Mouse (Mus musculus) liver, embryonic 16.5 days (tissue): ENCODE measurements around the gene D930007J09Rik. TPM values are rescaled to one million over a fixed set of nuclear protein-coding genes. Genes with fewer than 3 reads are reported as not detected.

Experiments used
- ATAC-seq: fragments of 200-750 bp; cut with Nextera tagmentation; 2 replicates; pipeline ENCODE4 v1.8.0; 2017; ENCODE audit warnings: low read depth, mild to moderate bottlenecking, moderate number of reproducible peaks, moderate library complexity
- H3K27ac ChIP-seq: fragments of 300-500 bp; sonication (generic); 2 replicates; pipeline ENCODE4 v1.5.1; 2014; ENCODE audit warnings: mild to moderate bottlenecking, low read length
- H3K27me3 ChIP-seq: fragments of 300-500 bp; sonication (generic); 2 replicates; pipeline ENCODE4 v1.6.1; 2014; ENCODE audit warnings: low read depth, low read length, mixed read lengths; ENCODE audit not compliant: control insufficient read depth, insufficient read depth
- H3K36me3 ChIP-seq: fragments of 300-500 bp; sonication (generic); 2 replicates; pipeline ENCODE4 v1.6.1; 2014; ENCODE audit warnings: mild to moderate bottlenecking; ENCODE audit not compliant: control insufficient read depth, insufficient read depth
- H3K4me1 ChIP-seq: fragments of 300-500 bp; sonication (generic); 2 replicates; pipeline ENCODE4 v1.6.1; 2014; ENCODE audit warnings: low read depth, low read length, mixed read lengths; ENCODE audit not compliant: control insufficient read depth
- H3K4me2 ChIP-seq: fragments of 300-500 bp; sonication (generic); 2 replicates; pipeline ENCODE4 v1.6.1; 2014; ENCODE audit warnings: low read depth, low read length, mixed read lengths
- H3K4me3 ChIP-seq: fragments of 300-500 bp; sonication (generic); 2 replicates; pipeline ENCODE4 v1.5.1; 2014; ENCODE audit warnings: low read depth, mild to moderate bottlenecking, low read length
- H3K9ac ChIP-seq: fragments of 300-500 bp; sonication (generic); 2 replicates; pipeline ENCODE4 v1.6.1; 2014; ENCODE audit warnings: low read depth, low read length
- H3K9me3 ChIP-seq: fragments of 300-500 bp; sonication (generic); replicated peaks from 2 replicates; pipeline ENCODE4 v1.6.1; 2016; ENCODE audit warnings: low read length; ENCODE audit not compliant: control insufficient read depth
- WGBS: fragments of 180-500 bp; shearing (Covaris S2); extraction: QIAGEN DNeasy Blood & Tissue Kit; methylation state at CpG from one replicate; pipeline ENCODE4 v1.1.7; 2014; ENCODE audit not compliant: insufficient replicate concordance; 5-methylcytosine and 5-hydroxymethylcytosine counted together
- polyA plus RNA-seq: library from polyadenylated mRNA; unstranded; fragments of >200 nt; fragmentation: Nextera tagmentation; extraction: Ambion mirVana; gene quantifications from 2 replicates; pipeline ENCODE4 v1.2.1, GENCODE M21; 2015

The D930007J09Rik gene
- polyA plus RNA-seq, 1 experiment from 2014 or later, result not detected

DNA sequence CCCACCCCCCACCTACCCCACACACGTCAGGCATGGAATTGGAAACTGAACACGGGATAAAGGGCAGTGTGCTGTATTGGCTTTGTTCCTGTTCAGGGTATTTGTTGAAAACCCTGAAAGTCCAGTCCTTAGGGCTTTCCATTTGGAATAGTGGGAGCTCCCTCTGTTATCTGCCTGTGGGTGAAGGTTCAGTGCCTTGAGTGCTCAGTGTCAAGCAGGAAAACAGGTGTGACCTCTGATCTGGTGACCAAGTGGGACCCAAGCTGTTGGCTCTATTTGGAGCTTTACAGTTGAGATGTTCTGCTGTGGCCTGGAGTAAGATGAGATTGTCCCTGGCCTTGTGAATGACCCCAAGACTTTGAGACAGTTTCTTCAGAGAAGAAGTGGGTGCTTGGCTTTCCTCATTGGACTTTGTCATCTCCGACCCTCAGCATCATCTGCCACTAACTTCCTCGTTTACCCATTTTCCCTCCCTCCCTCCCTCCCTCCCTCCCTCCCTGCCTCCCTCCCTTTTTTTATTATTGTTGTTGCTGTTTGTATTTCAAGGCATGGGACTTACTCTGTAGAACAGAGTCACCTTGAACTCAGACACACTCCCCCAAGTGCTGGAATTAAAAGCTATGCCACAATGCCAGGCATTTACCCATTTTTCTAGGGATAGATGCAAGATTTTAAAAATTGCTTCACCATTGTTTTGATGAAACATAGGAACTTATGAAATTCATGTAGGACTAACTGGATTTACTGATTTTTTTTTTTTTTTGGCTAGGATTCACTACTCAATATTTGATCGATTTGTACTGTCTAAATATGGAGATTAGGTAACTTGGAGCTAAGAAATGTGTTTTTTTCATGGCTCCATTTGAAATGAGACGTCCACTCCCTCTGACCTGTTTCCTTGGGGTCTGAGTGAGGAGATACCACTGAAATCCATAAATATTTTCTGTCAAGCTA lies 22.0 kb upstream of the D930007J09Rik start:
- H3K36me3 ChIP-seq, result no peaks in the 10 kb centered on the region
- no peaks in the 10 kb centered on the region; the same call in 1 of the 2 replicates for H3K4me1 ChIP-seq
- no peak overlapping the region for H3K9ac ChIP-seq
- H3K4me2 ChIP-seq, result no peak overlapping the region
- WGBS, result 54% methylated on average over 6 of the region's 6 CpGs
- no peak overlapping the region for H3K27ac ChIP-seq
- ATAC-seq, result peak; percentile 51
- no peaks in the 10 kb centered on the region for H3K9me3 ChIP-seq
- no peak overlapping the region for H3K4me3 ChIP-seq
- H3K27me3 ChIP-seq, result no peaks in the 10 kb centered on the region

DNA sequence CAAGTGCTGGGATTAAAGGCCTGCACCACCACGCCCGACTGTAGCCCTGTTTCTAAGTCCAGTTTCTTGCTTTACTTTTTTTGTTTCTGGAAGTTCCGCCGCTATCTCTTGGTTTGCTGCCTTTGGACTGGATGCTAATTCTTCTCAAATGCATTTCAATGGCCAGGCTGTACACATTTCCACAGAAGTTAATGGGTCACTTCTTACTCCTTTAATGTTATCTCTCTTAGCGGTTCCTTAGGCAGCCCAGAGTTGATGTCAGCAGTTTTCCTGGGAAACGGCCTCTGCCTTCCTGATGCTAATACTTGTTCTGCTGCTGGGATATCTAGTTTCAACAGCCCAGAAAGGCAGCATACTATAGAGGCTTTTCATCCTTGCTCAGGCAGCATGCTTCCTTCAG lies 20.5 kb upstream of the D930007J09Rik start:
- H3K36me3 ChIP-seq, result peaks cover 3% of the 10 kb centered on the region
- no peaks in the 10 kb centered on the region for H3K9me3 ChIP-seq
- H3K27ac ChIP-seq, result no peak overlapping the region
- no peak overlapping the region for H3K9ac ChIP-seq
- no peaks in the 10 kb centered on the region for H3K4me1 ChIP-seq
- no peak overlapping the region for H3K4me3 ChIP-seq
- H3K27me3 ChIP-seq, result no peaks in the 10 kb centered on the region
- WGBS, result 73% methylated on average over 6 of the region's 6 CpGs
- no peak overlapping the region for H3K4me2 ChIP-seq
- no peak for ATAC-seq

DNA sequence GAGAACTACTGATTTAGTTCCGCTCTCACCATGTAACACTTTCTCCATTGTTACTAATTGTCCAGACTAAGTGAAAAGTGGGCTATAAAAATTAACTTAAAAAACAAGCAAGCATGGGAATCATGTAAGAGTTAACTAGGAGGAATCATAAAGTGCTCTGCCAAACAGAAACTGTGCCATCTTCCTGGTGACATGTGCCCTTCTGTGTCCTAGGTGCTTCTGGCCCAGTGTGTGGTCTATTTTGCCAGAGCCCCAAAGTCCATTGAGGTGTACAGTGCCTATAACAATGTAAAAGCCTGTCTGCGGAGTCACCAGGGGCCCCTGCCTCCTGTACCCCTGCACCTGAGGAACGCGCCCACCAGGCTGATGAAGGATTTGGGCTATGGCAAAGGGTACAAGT lies 19.0 kb upstream of the D930007J09Rik start:
- Histone ChIP-seq H3K27ac (no peak overlapping the region), H3K27me3 (no peaks in the 10 kb centered on the region), H3K36me3 (peaks cover 6% of the 10 kb centered on the region), H3K9ac (no peak overlapping the region), H3K4me1 (no peaks in the 10 kb centered on the region), H3K4me3 (no peak overlapping the region), H3K9me3 (no peaks in the 10 kb centered on the region), H3K4me2 (no peak overlapping the region)
- WGBS, result 83% methylated on average over 4 of the region's 4 CpGs
- ATAC-seq, result no peak

DNA sequence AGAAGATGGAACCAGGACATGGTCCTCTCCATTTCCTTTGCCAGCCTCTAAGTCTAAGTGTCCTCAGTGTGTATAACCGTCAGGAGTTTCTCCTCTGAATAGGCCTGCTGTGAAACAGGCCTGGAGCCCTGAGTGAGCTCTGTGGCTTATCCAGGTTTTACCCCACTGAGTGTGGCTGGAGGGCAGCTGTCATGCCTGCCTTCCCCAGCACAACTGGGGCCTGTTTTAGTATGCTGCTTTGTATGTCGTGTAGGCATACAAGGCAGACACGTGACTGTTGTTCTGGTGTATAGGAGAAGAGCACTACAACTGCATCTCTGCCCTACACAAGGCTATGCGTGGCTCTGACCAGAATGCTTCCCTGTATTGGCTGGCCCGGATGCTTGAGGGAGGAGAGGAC lies 17.3 kb upstream of the D930007J09Rik start:
- H3K4me1 ChIP-seq, result no peaks in the 10 kb centered on the region
- no peak overlapping the region for H3K4me3 ChIP-seq
- no peak overlapping the region for H3K4me2 ChIP-seq
- no peak overlapping the region for H3K9ac ChIP-seq
- ATAC-seq, result no peak
- H3K27me3 ChIP-seq, result no peaks in the 10 kb centered on the region
- H3K27ac ChIP-seq, result no peak overlapping the region
- WGBS, result 80% methylated on average over 5 of the region's 5 CpGs
- H3K9me3 ChIP-seq, result no peaks in the 10 kb centered on the region
- peaks cover 6% of the 10 kb centered on the region for H3K36me3 ChIP-seq

DNA sequence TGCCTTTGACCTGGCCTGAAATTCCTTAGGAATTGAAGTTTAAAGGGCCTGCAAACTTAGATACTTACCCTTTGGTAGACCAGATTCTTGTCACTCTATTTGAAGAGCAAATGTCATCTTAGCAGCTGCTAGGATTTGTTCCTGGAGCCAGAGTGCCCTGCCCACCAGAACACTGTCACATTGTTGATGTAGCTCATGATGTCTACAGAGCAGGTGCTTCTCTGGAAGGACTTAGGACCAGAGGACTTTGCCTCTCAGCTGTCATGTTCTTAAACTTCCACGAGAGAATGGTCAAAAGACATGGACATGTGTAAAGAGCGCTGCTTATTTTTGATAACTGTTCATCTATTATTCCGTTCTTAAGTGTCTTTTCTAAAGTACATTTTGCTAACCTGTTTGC lies 16.6 kb upstream of the D930007J09Rik start:
- H3K9me3 ChIP-seq, result no peaks in the 10 kb centered on the region
- WGBS, result 80% methylated on average over 3 of the region's 3 CpGs
- H3K27me3 ChIP-seq, result no peaks in the 10 kb centered on the region
- no peak overlapping the region for H3K4me2 ChIP-seq
- no peak overlapping the region for H3K9ac ChIP-seq
- no peaks in the 10 kb centered on the region for H3K4me1 ChIP-seq
- H3K4me3 ChIP-seq, result no peak overlapping the region
- peaks cover 6% of the 10 kb centered on the region for H3K36me3 ChIP-seq
- H3K27ac ChIP-seq, result no peak overlapping the region
- no peak for ATAC-seq

DNA sequence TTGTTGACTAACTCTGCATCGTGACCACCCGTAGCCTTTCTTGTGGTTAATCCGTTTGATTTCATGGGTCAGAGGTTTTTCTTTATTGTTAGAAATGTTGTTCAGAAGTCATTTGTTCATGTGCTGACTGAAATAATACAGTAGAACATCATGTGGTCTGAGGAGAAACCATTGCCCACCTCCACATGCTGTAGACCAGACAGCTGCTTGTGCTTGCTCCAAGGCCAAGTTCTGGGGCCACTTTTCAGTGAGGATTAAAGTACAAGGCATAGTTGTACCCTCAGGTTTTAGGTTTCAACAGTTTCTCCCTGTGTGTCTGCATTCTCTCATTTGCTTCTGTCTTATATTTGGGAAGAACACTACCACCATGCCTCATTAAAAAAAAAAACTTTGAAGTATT lies 5.0 kb upstream of the D930007J09Rik start:
- no peaks in the 10 kb centered on the region for H3K9me3 ChIP-seq
- no peak overlapping the region for H3K9ac ChIP-seq
- H3K27ac ChIP-seq, result no peak overlapping the region
- H3K4me1 ChIP-seq, result peaks cover 13% of the 10 kb centered on the region
- WGBS, result 82% methylated on average over 3 of the region's 3 CpGs
- peaks cover 12% of the 10 kb centered on the region for H3K36me3 ChIP-seq
- H3K4me2 ChIP-seq, result no peak overlapping the region
- no peaks in the 10 kb centered on the region for H3K27me3 ChIP-seq
- no peak overlapping the region for H3K4me3 ChIP-seq
- ATAC-seq, result no peak

DNA sequence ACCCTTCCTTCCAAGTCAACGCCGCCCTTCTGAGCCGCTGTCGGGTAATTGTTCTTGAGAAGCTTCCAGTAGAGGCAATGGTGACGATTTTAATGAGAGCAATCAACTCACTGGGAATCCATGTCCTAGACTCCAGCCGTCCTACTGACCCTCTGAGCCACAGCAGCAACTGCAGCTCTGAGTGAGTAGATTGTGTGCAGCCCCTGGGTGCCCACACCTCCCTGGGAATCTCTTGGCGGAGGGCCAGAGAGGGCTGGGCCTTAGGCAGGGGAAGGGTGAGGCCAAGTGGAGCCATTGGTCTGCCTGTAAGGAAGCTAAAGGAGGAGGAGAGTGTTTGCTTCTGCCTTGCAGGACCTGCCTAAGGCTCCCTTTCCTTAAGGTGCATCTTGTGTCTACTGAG lies 4.2 kb upstream of the D930007J09Rik start:
- no peak overlapping the region for H3K4me3 ChIP-seq
- no peak for ATAC-seq
- WGBS, result 81% methylated on average over 7 of the region's 7 CpGs
- no peaks in the 10 kb centered on the region for H3K9me3 ChIP-seq
- no peak overlapping the region for H3K4me2 ChIP-seq
- H3K9ac ChIP-seq, result no peak overlapping the region
- peaks cover 13% of the 10 kb centered on the region for H3K4me1 ChIP-seq
- peaks cover 12% of the 10 kb centered on the region for H3K36me3 ChIP-seq
- no peak overlapping the region for H3K27ac ChIP-seq
- H3K27me3 ChIP-seq, result no peaks in the 10 kb centered on the region

DNA sequence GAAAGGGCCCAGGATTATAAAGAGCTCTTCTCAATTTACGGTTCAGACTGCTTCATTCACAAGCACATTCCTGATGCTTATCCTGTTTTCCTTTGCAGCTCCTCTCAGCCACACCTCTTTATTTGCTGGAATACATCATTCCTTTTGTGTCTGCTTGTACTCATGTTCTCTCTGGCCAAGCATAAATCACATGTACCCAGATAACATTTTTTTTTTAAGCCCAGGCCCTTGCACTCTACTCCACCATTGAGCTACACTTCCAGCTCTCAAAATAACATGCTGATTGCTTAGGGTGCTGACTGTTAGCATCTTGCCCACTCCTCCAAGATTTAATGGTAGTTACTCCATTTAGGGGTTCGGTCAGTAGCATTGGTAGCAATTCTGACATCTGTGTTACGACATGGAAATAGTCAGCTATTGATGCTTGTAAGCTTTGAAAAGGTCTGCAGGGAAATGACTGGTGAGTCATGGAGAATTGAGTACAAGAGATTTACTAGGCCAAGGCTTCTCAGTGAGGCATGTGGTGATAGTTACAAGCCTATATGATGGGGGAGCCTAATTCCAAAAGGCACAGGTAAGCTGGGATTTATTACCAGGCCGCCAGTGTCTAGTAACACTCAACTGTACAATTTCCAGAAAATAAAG lies 1.2 kb upstream of the D930007J09Rik start:
- peak overlapping the region; percentile 98 for H3K4me2 ChIP-seq
- H3K4me1 ChIP-seq, result peaks cover 18% of the 10 kb centered on the region
- H3K27ac ChIP-seq, result no peak overlapping the region
- no peaks in the 10 kb centered on the region for H3K27me3 ChIP-seq
- no peak for ATAC-seq
- no peaks in the 10 kb centered on the region for H3K9me3 ChIP-seq
- no peak overlapping the region for H3K9ac ChIP-seq
- 80% methylated on average over 4 of the region's 4 CpGs for WGBS
- peak overlapping the region; percentile 88; the same call in 1 of the 2 replicates for H3K4me3 ChIP-seq
- H3K36me3 ChIP-seq, result peaks cover 8% of the 10 kb centered on the region

DNA sequence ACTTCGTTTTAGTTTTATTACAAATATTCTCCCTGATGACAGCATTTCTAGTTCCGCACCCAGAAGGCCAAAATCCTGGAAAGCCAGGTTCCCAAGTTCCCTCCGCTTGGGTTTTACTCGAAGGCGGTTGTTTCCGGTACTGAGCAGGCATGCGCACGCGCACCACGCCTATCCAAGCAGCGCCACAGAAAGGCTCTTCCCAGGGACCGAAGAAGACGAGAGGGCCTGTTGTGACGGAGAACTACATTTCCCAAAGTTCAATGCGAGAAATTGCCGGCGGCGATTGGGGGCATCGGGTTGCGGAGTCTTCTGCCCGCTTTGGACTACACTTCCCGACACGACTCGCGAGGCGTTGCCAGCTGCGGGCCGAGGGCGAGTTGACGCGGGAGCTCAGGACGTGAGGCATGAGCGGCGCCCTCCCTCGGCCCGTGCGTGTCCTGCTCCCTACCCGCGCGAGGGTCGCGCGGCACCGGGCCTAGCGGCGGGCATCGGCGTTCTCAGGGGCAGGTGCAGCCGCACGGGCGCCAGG lies 892 bp downstream of the D930007J09Rik start, which contains the start of gene Wrnip1:
Wrnip1 (plus strand) TSS at position 346 of the 529 bp plus-strand sequence.
- Histone ChIP-seq H3K9ac (peak within 1 kb of the TSS; percentile 85), H3K4me1 (peaks cover 18% of the 10 kb centered on the region), H3K27ac (peak within 1 kb of the TSS; percentile 45), H3K27me3 (no peaks in the 10 kb centered on the region), H3K36me3 (peaks cover 3% of the 10 kb centered on the region), H3K9me3 (no peaks in the 10 kb centered on the region), H3K4me2 (peak within 1 kb of the TSS; percentile 98), H3K4me3 (peak within 1 kb of the TSS; percentile 88)
- ATAC-seq, result peak; percentile 95
- under 1% methylated on average over 51 of the region's 51 CpGs for WGBS
